Mouse (Mus musculus): ENCODE results near the gene Klhl35.

The Klhl35 gene

GRCm38 (mm10) chr7:99450703-99451102, 15.1 kb upstream of the Klhl35 start:
- peak; percentile 82 to 83 for DNase-seq (ENCODE audit: low spot score in 2 of 2)

GRCm38 (mm10) chr7:99452859-99453258, 12.9 kb upstream of the Klhl35 start:
- no peak for DNase-seq (ENCODE audit: low spot score in 2 of 2)

- DNase-seq (ENCODE audit: low spot score in 2 of 2), result no peak
These were observed 11.8 kb upstream of the Klhl35 start for GRCm38 (mm10) chr7:99454044-99454443.

GRCm38 (mm10) chr7:99458849-99459248, 7.0 kb upstream of the Klhl35 start:
- DNase-seq (ENCODE audit: low spot score in 2 of 2), result peak in 1 of 2 experiments; percentile 62

GRCm38 (mm10) chr7:99459888-99460652, 5.7 kb upstream of the Klhl35 start:
- DNase-seq (ENCODE audit: low spot score in 2 of 2), result no peak

GRCm38 (mm10) chr7:99463120-99463519, 2.7 kb upstream of the Klhl35 start:
- DNase-seq (ENCODE audit: low spot score in 2 of 2), result no peak

- peak; percentile 62 to 72 for DNase-seq (ENCODE audit: low spot score in 2 of 2)
These were observed 2.1 kb downstream of the Klhl35 start for GRCm38 (mm10) chr7:99467916-99468282.

GRCm38 (mm10) chr7:99468283-99469132, 2.7 kb downstream of the Klhl35 start:
- peak; percentile 86 to 91 for DNase-seq (ENCODE audit: low spot score in 2 of 2)

GRCm38 (mm10) chr7:99469680-99470405, 4.0 kb downstream of the Klhl35 start:
- peak; percentile 24 to 72 for DNase-seq (ENCODE audit: low spot score in 2 of 2)

- DNase-seq (ENCODE audit: low spot score in 2 of 2), result peak; percentile 20 to 26
These were observed 5.8 kb downstream of the Klhl35 start for GRCm38 (mm10) chr7:99471578-99471977.

GRCm38 (mm10) chr7:99473638-99474407, 8.0 kb downstream of the Klhl35 start:
- peak; percentile 47 to 59 for DNase-seq (ENCODE audit: low spot score in 2 of 2)

- DNase-seq (ENCODE audit: low spot score in 2 of 2), result peak; percentile 61 to 70
These were observed 9.2 kb downstream of the Klhl35 start for GRCm38 (mm10) chr7:99474836-99475561.

GRCm38 (mm10) chr7:99475562-99475911, 9.7 kb downstream of the Klhl35 start:
- DNase-seq (ENCODE audit: low spot score in 2 of 2), result no peak

- peak; percentile 17 to 26 for DNase-seq (ENCODE audit: low spot score in 2 of 2)
These were observed 10.8 kb downstream of the Klhl35 start for GRCm38 (mm10) chr7:99476558-99477114.

GRCm38 (mm10) chr7:99477235-99477634, 11.4 kb downstream of the Klhl35 start:
- DNase-seq (ENCODE audit: low spot score in 2 of 2), result peak in 1 of 2 experiments; percentile 17

- no peak for DNase-seq (ENCODE audit: low spot score in 2 of 2)
These were observed 16.8 kb downstream of the Klhl35 start for GRCm38 (mm10) chr7:99482637-99483036.

GRCm38 (mm10) chr7:99483271-99483923, 17.6 kb downstream of the Klhl35 start, which contains the start of gene Rps3:
Gene Rps3 (minus strand): TSS chr7:99483738.
- peak; percentile 97 to 98 for DNase-seq (ENCODE audit: low spot score in 2 of 2)

GRCm38 (mm10) chr7:99483924-99484319, 18.1 kb downstream of the Klhl35 start:
- DNase-seq (ENCODE audit: low spot score in 2 of 2), result no peak

- no peak for DNase-seq (ENCODE audit: low spot score in 2 of 2)
These were observed 18.9 kb downstream of the Klhl35 start for GRCm38 (mm10) chr7:99484679-99485078.

- no peak for DNase-seq (ENCODE audit: low spot score in 2 of 2)
These were observed 23.9 kb downstream of the Klhl35 start for GRCm38 (mm10) chr7:99489708-99490107.
